Mouse (Mus musculus) neural tube, embryonic 15.5 days (tissue): ENCODE data around the gene Rbms2. TPM values are rescaled to one million over a fixed set of nuclear protein-coding genes. Genes with fewer than 3 reads are reported as not detected.

ENCODE experiments used
- ATAC-seq: fragments of 200-750 bp; cut with Nextera tagmentation; 2 replicates; pipeline ENCODE4 v1.8.0; 2017; ENCODE audit warnings: mild to moderate bottlenecking, moderate TSS enrichment, moderate library complexity; ENCODE audit not compliant: low FRiP score
- H3K27ac ChIP-seq: fragments of 300-500 bp; sonication (generic); replicated peaks from 2 replicates; pipeline ENCODE4 v1.5.1; 2015; ENCODE audit warnings: mild to moderate bottlenecking, inconsistent platforms
- H3K27me3 ChIP-seq: fragments of 300-500 bp; sonication (generic); replicated peaks from 2 replicates; pipeline ENCODE4 v1.6.1; 2015; ENCODE audit warnings: inconsistent platforms
- H3K36me3 ChIP-seq: fragments of 300-500 bp; sonication (generic); 2 replicates; pipeline ENCODE4 v1.6.1; 2015; ENCODE audit warnings: inconsistent platforms
- H3K4me1 ChIP-seq: fragments of 300-500 bp; sonication (generic); 2 replicates; pipeline ENCODE4 v1.6.1; 2015; ENCODE audit warnings: inconsistent platforms
- H3K4me2 ChIP-seq: fragments of 300-500 bp; sonication (generic); 2 replicates; pipeline ENCODE4 v1.6.1; 2015; ENCODE audit warnings: inconsistent platforms, mild to moderate bottlenecking, moderate library complexity
- H3K4me3 ChIP-seq: fragments of 300-500 bp; sonication (generic); replicated peaks from 2 replicates; pipeline ENCODE4 v1.5.1; 2015; ENCODE audit warnings: mild to moderate bottlenecking, inconsistent platforms
- H3K9ac ChIP-seq: fragments of 300-500 bp; sonication (generic); replicated peaks from 2 replicates; pipeline ENCODE4 v1.6.1; 2015; ENCODE audit warnings: mild to moderate bottlenecking, inconsistent platforms
- H3K9me3 ChIP-seq: fragments of 300-500 bp; sonication (generic); replicated peaks from 2 replicates; pipeline ENCODE4 v1.6.1; 2016; ENCODE audit warnings: inconsistent platforms
- WGBS: fragments of 180-500 bp; shearing (Covaris S2); methylation state at CpG from one replicate; pipeline ENCODE4 v1.1.7; 2015; ENCODE audit warnings: mixed read lengths; 5-methylcytosine and 5-hydroxymethylcytosine counted together
- polyA plus RNA-seq: library from polyadenylated mRNA; unstranded; fragments of >200 nt; fragmentation: Nextera tagmentation; extraction: Ambion mirVana; gene quantifications from 2 replicates; pipeline ENCODE4 v1.2.1, GENCODE M21; 2015

Rbms2 gene
- polyA plus RNA-seq, 1 experiment from 2014 or later, result 6.5 TPM

GRCm38 (mm10) chr10:128133650-128134332 lies 46.3 kb downstream of the Rbms2 start:
- ATAC-seq, result peak; percentile 53; the same call in 1 of the 2 replicates

DNA sequence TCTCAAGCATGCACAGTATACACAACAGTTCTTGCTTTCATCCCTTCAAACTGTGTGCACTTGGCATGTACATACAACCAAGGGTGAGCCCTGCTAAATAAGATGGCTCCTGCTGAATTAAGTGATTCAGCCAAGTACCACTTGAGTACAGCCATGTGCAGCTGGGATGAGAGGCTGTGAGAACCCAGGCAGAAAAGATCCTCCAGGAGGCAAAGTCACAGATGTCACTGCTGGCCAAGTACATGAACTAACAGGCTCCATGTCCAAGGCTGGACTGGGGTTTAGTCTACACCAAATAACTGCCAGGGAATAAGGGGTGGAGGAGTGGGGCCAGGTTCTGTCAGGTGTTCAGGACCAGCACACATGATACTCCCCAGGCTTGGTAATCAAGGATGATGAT lies 48.3 kb downstream of the Rbms2 start:
- H3K27ac ChIP-seq, result no peak overlapping the region
- peaks cover 11% of the 10 kb centered on the region for H3K4me1 ChIP-seq
- H3K9me3 ChIP-seq, result no peaks in the 10 kb centered on the region
- ATAC-seq, result no peak
- peaks cover 32% of the 10 kb centered on the region for H3K36me3 ChIP-seq
- no peak overlapping the region for H3K4me3 ChIP-seq
- no peaks in the 10 kb centered on the region for H3K27me3 ChIP-seq
- H3K9ac ChIP-seq, result no peak overlapping the region
- H3K4me2 ChIP-seq, result no peak overlapping the region

More at GRCm38 (mm10) chr10:128133650-128134332, 46.3 kb downstream of the Rbms2 start:
- Histone ChIP-seq H3K4me3 (no peak overlapping the region), H3K27me3 (no peaks in the 10 kb centered on the region), H3K4me2 (peak overlapping the region; percentile 29; the same call in 1 of the 2 replicates), H3K9me3 (no peaks in the 10 kb centered on the region), H3K4me1 (peaks cover 11% of the 10 kb centered on the region), H3K9ac (peak overlapping the region; percentile 20; the same call in 1 of the 2 replicates), H3K27ac (peak overlapping the region; percentile 42; the same call in 1 of the 2 replicates), H3K36me3 (peaks cover 15% of the 10 kb centered on the region)
- 40% methylated on average over 13 of the region's 13 CpGs for WGBS

DNA sequence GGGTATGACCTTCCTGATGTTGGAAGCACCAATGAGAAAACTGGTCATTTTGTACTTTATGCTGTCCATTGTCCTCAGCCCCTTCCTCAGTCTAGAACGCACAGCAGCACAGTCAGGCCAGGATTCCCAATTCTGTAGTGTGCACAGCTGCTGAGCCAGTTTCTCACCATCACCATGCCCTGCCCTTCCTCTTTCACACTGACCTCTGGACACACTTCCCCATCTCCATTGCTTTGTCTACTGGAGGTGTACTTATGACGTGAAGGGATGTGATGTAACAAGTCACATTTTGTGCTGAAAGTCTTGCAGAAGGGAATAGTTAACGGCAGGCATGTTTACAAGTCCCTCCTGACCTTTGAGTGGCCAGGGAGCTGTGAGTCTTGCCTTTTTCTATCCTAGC lies 48.8 kb downstream of the Rbms2 start:
- Histone ChIP-seq H3K27ac (no peak overlapping the region), H3K4me2 (no peak overlapping the region), H3K36me3 (peaks cover 37% of the 10 kb centered on the region), H3K9me3 (no peaks in the 10 kb centered on the region), H3K4me3 (no peak overlapping the region), H3K9ac (no peak overlapping the region), H3K27me3 (no peaks in the 10 kb centered on the region), H3K4me1 (peaks cover 11% of the 10 kb centered on the region)
- no peak for ATAC-seq
- WGBS, result 84% methylated on average over 3 of the region's 3 CpGs

GRCm38 (mm10) chr10:128128143-128128542 lies 52.0 kb downstream of the Rbms2 start:
- peaks cover 68% of the 10 kb centered on the region for H3K36me3 ChIP-seq
- H3K9me3 ChIP-seq, result no peaks in the 10 kb centered on the region
- H3K4me1 ChIP-seq, result 0 out of 2 replicates have a peak, but pooled peaks cover 2% of the 10 kb centered on the region
- H3K27ac ChIP-seq, result no peak overlapping the region
- WGBS, result 91% methylated on average over 8 of the region's 8 CpGs
- H3K4me3 ChIP-seq, result no peak overlapping the region
- no peak overlapping the region for H3K4me2 ChIP-seq
- no peak for ATAC-seq
- no peak overlapping the region for H3K9ac ChIP-seq
- H3K27me3 ChIP-seq, result no peaks in the 10 kb centered on the region

GRCm38 (mm10) chr10:128127497-128127896 lies 52.6 kb downstream of the Rbms2 start:
- Histone ChIP-seq H3K4me2 (no peak overlapping the region), H3K27ac (no peak overlapping the region), H3K36me3 (peaks cover 75% of the 10 kb centered on the region), H3K27me3 (no peaks in the 10 kb centered on the region), H3K9me3 (no peaks in the 10 kb centered on the region), H3K4me3 (no peak overlapping the region), H3K4me1 (no peaks in the 10 kb centered on the region), H3K9ac (no peak overlapping the region)
- ATAC-seq, result no peak
- 64% methylated on average over 5 of the region's 5 CpGs for WGBS

DNA sequence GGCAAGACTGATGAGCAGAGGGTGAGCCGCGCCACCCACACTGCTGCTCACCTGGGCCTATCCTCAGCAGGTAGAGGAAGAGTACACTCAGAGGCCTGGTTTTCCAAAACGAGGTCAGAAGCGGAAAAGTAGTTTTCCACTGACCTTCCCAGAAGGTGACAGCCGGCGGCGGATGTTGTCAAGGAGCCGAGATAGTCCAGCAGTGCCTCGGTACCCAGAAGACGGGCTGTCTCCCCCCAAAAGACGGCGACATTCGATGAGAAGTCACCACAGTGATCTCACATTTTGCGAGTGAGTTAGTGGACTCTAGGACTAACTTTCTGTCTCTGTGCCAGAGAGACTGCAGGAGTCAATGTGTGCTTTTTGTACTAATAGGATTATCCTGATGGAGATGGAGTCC lies 54.1 kb downstream of the Rbms2 start:
- H3K36me3 ChIP-seq, result peaks cover 90% of the 10 kb centered on the region
- no peak overlapping the region for H3K4me3 ChIP-seq
- no peak overlapping the region for H3K27ac ChIP-seq
- H3K9ac ChIP-seq, result no peak overlapping the region
- no peaks in the 10 kb centered on the region for H3K27me3 ChIP-seq
- no peaks in the 10 kb centered on the region for H3K9me3 ChIP-seq
- ATAC-seq, result no peak
- H3K4me1 ChIP-seq, result no peaks in the 10 kb centered on the region
- no peak overlapping the region for H3K4me2 ChIP-seq
- WGBS, result 92% methylated on average over 14 of the region's 14 CpGs

- H3K36me3 ChIP-seq, result peaks cover 89% of the 10 kb centered on the region
- no peak overlapping the region for H3K4me3 ChIP-seq
- no peak for ATAC-seq
Observed at GRCm38 (mm10) chr10:128124831-128125230, 55.3 kb downstream of the Rbms2 start.

GRCm38 (mm10) chr10:128123833-128124232 lies 56.3 kb downstream of the Rbms2 start:
- no peaks in the 10 kb centered on the region for H3K9me3 ChIP-seq
- no peak overlapping the region for H3K4me3 ChIP-seq
- no peak overlapping the region for H3K4me2 ChIP-seq
- peaks cover 93% of the 10 kb centered on the region for H3K36me3 ChIP-seq
- no peak overlapping the region for H3K27ac ChIP-seq
- H3K9ac ChIP-seq, result no peak overlapping the region
- ATAC-seq, result no peak
- no peaks in the 10 kb centered on the region for H3K27me3 ChIP-seq
- WGBS, result 95% methylated on average over 7 of the region's 7 CpGs
- no peaks in the 10 kb centered on the region for H3K4me1 ChIP-seq

More at GRCm38 (mm10) chr10:128124831-128125230, 55.3 kb downstream of the Rbms2 start:
- no peaks in the 10 kb centered on the region for H3K27me3 ChIP-seq
- no peak overlapping the region for H3K4me2 ChIP-seq
- H3K27ac ChIP-seq, result no peak overlapping the region
- H3K4me1 ChIP-seq, result no peaks in the 10 kb centered on the region
- no peaks in the 10 kb centered on the region for H3K9me3 ChIP-seq
- WGBS, result 95% methylated on average over 9 of the region's 9 CpGs
- no peak overlapping the region for H3K9ac ChIP-seq

DNA sequence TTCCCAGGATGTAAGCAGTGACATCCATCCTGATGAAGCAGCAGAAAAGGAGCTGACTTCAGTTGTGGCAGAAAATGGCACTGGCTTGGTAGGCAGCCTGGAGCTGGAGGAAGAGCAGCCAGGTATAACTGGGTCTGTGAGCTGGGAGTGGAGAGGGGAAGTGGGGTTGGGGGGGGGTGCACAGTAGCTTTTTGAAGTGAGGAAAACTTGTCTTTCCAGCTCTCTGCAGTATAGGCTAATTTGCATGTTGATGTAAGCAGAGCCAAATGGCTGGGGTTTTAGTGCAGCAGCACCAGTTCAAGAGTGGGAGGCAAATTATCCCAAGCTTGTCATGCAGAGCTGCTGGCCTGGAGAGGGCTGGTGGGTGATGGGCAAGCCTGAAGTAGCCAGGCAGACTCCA lies 68.9 kb downstream of the Rbms2 start:
- no peaks in the 10 kb centered on the region for H3K9me3 ChIP-seq
- H3K9ac ChIP-seq, result no peak overlapping the region
- H3K27me3 ChIP-seq, result no peaks in the 10 kb centered on the region
- H3K36me3 ChIP-seq, result peaks cover 71% of the 10 kb centered on the region
- no peak overlapping the region for H3K4me3 ChIP-seq
- ATAC-seq, result no peak
- H3K27ac ChIP-seq, result no peak overlapping the region
- no peaks in the 10 kb centered on the region for H3K4me1 ChIP-seq
- no peak overlapping the region for H3K4me2 ChIP-seq

DNA sequence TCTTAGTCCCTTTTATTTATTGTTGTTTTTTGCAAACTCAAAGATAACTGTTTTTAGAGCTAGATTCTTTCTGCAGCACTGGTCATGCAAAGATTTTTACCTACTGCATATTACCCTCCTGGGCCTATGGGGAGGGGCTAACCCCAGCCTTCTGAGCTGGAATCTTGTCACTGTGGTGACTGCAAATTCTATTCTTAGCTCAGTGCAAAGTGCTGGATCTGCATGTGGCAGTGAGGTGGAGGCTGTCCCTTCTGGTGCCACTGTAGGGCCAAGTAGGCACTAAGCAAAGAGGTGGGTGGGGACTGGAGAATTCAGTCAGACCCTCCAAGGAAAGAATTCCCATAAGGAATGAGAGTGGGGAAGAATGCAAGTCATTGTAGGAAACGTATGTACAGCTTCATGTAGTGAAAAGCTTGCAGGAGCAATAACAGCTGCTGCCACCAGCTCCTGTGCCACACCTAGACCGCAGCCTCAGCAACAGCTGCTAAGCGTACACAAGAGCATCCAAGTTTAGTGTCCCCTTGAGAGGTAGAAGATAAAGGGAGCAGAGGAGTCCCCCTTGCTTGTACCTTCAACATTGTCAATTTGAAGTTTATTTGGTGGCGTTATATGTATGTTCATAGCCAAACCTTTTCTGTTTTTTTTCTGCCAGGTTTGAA lies 69.9 kb downstream of the Rbms2 start:
- Histone ChIP-seq H3K4me1 (no peaks in the 10 kb centered on the region), H3K4me3 (no peak overlapping the region), H3K4me2 (no peak overlapping the region), H3K27ac (no peak overlapping the region), H3K9ac (no peak overlapping the region), H3K36me3 (peaks cover 61% of the 10 kb centered on the region), H3K9me3 (no peaks in the 10 kb centered on the region), H3K27me3 (no peaks in the 10 kb centered on the region)
- WGBS, result 84% methylated on average over 4 of the region's 4 CpGs
- no peak for ATAC-seq

DNA sequence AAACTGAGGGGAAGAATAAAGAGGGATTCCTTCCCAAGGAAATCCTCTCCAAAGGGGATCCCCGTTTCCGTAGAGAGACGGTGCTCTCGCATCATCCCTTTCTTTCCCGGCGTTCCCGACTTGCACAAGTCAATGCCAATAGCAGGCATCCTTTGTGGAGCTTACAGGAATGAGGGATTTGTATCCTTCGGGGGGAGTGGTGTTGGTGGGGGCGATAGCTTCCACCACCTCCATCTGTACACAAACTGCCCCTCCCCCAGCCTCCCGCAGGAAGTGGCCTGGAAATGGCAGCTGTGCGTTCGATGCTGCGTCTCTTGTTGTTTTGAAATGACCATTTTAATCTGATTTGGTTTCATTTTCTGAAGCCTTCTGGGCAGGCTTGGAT lies 82.5 kb downstream of the Rbms2 start:
- WGBS, result 0% methylated on average over 13 of the region's 13 CpGs

More for the DNA sequence above, 82.5 kb downstream of the Rbms2 start:
- Histone ChIP-seq H3K4me2 (peak overlapping the region; percentile 77), H3K9me3 (no peaks in the 10 kb centered on the region), H3K9ac (peak overlapping the region; percentile 87), H3K4me3 (peak overlapping the region; percentile 91), H3K36me3 (no peaks in the 10 kb centered on the region), H3K4me1 (peaks cover 45% of the 10 kb centered on the region), H3K27ac (peak overlapping the region; percentile 86), H3K27me3 (no peaks in the 10 kb centered on the region)
- no peak for ATAC-seq
